In the genomic region with DNA sequence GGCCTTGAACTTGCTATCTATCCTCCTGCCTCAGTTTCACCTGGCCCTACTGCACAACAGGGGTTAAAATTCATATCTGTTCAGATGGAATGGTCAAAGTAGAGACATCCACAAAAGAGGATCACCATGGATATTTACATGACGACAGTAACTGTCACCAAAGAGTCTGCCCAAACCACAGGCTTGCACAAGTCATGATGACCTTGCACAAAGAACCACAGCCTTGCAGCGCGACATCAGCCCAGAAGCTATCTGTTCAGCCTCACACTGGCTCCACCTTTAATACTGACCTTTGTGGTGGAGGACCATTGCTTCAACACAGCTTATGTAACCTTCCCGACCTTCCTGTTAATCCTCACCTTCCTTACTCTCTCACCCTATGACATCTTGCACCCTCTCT, we compare ENCODE assay signal across 15 mouse cellular contexts. TPM values are rescaled to one million over a fixed set of nuclear protein-coding genes. Genes with fewer than 3 reads are reported as not detected.
DNase-seq lines count a peak whose midpoint lies in the region; ATAC-seq and TF ChIP-seq lines count a peak whose summit lies in the region.
"Had no signal": no experiment of that assay in that cellular context is flagged by ENCODE, and none has a peak within 500 bp of the region (broad histone marks: within the 10 kb centered on the region; RNA-seq: fewer than 3 reads in every experiment).

No protein-coding gene starts in this region.

- no peak for TF ChIP-seq POLR2A in liver, adult 2 months (IDR thresholded peaks at IDR 0.05; ENCODE audit: extremely low read depth, insufficient read depth, low read length)
- TF ChIP-seq POLR2A in small intestine, adult 2 months (IDR thresholded peaks at IDR 0.05; ENCODE audit: low read depth, low read length) = no peak

- no peak overlapping the region for H3K4me3 ChIP-seq in lung, postnatal 0 days (ENCODE audit: low read depth, low read length)
- no peak overlapping the region for H3K4me3 ChIP-seq in liver, adult 2 months (ENCODE audit: insufficient read depth, low read depth, low read length)
- H3K4me3 ChIP-seq in small intestine, adult 2 months (ENCODE audit: low read depth, low read length) = no peak overlapping the region
- H3K4me3 ChIP-seq in limb, embryonic 10.5 days = no peak overlapping the region
- H3K4me3 ChIP-seq: heart, adult 2 months had no signal

- TF ChIP-seq EP300 in lung, postnatal 0 days (IDR thresholded peaks at IDR 0.05) = no peak

- H3K27ac ChIP-seq in lung, postnatal 0 days (ENCODE audit: low read length) = no peak overlapping the region
- H3K27ac ChIP-seq in liver, adult 2 months (replicated peaks; ENCODE audit: insufficient read depth, low read depth, low read length) = no peak overlapping the region
- H3K27ac ChIP-seq in small intestine, adult 2 months (ENCODE audit: insufficient read depth, low read depth, low read length) = peak overlapping the region; percentile 40; the same call in 1 of the 2 replicates
- H3K27ac ChIP-seq in limb, embryonic 10.5 days = no peak overlapping the region
- H3K27ac ChIP-seq: heart, adult 2 months had no signal

- H3K4me2 ChIP-seq in lung, postnatal 0 days (replicated peaks; ENCODE audit: low read depth, low read length) = no peak overlapping the region

- no peaks in the 10 kb centered on the region for H3K79me2 ChIP-seq in liver, adult 2 months (ENCODE audit: control insufficient read depth, insufficient read depth, low read length)

- 64% methylated on average over 4 of the region's 4 CpGs for WGBS in lung, postnatal 0 days
- 35% methylated on average over 4 of the region's 4 CpGs for WGBS in liver, adult 2 months
- 57% methylated on average over 4 of the region's 4 CpGs for WGBS in small intestine, adult 2 months
- 82% methylated on average over 4 of the region's 4 CpGs for WGBS in limb, embryonic 10.5 days

- H3K9me3 ChIP-seq in lung, postnatal 0 days (ENCODE audit: low read length) = no peaks in the 10 kb centered on the region
- H3K9me3 ChIP-seq in limb, embryonic 10.5 days (replicated peaks) = no peaks in the 10 kb centered on the region

- peak; percentile 50 for ATAC-seq in lung, postnatal 0 days
- ATAC-seq in activated CD4-positive, CD25-positive, alpha-beta regulatory T cell, adult 4 months = no peak

- no peaks in the 10 kb centered on the region for H3K27me3 ChIP-seq in lung, postnatal 0 days (replicated peaks; ENCODE audit: insufficient read depth, low read length)
- no peaks in the 10 kb centered on the region for H3K27me3 ChIP-seq in liver, adult 2 months (ENCODE audit: control insufficient read depth, insufficient read depth, low read length)
- H3K27me3 ChIP-seq in small intestine, adult 2 months (ENCODE audit: control insufficient read depth, insufficient read depth, low read length) = no peaks in the 10 kb centered on the region
- no peaks in the 10 kb centered on the region for H3K27me3 ChIP-seq in limb, embryonic 10.5 days (ENCODE audit: low read depth, poor library complexity, severe bottlenecking)

- H3K9ac ChIP-seq in lung, postnatal 0 days (replicated peaks; ENCODE audit: low read depth) = no peak overlapping the region
- no peak overlapping the region for H3K9ac ChIP-seq in liver, adult 2 months (ENCODE audit: low read depth, low read length)

- no peak for TF ChIP-seq CTCF in lung, postnatal 0 days (IDR thresholded peaks at IDR 0.05)
- TF ChIP-seq CTCF in liver, adult 2 months (IDR thresholded peaks at IDR 0.05; ENCODE audit: low read depth, low read length) = no peak
- no peak for TF ChIP-seq CTCF in small intestine, adult 2 months (IDR thresholded peaks at IDR 0.05; ENCODE audit: extremely low read depth, insufficient read length, insufficient replicate concordance, low read depth, low read length)

- peak; percentile 59 for DNase-seq in lung, postnatal 0 days (ENCODE audit: low spot score)
- DNase-seq in lung, postnatal 14 days = no peak
- peak; percentile 30 for DNase-seq in liver, adult 2 months (ENCODE audit: extremely low read depth, low read depth, low spot score)
- DNase-seq in lung, postnatal 4 days = peak; percentile 62 to 67
- DNase-seq in cerebellum, postnatal 25 days = no peak
- DNase-seq in limb, embryonic 10.5 days (ENCODE audit: low spot score) = no peak
- DNase-seq: cerebellum, adult 18-20 months; heart, postnatal 36 days; kidney, postnatal 4 days; thymus, postnatal 25 days had no signal

- H3K36me3 ChIP-seq in lung, postnatal 0 days (ENCODE audit: insufficient read depth, low read length) = no peaks in the 10 kb centered on the region
- H3K36me3 ChIP-seq in liver, adult 2 months (ENCODE audit: control insufficient read depth, insufficient read depth, low read length) = no peaks in the 10 kb centered on the region
- H3K36me3 ChIP-seq in small intestine, adult 2 months (ENCODE audit: control insufficient read depth, insufficient read depth, low read length) = no peaks in the 10 kb centered on the region
- no peaks in the 10 kb centered on the region for H3K36me3 ChIP-seq in limb, embryonic 10.5 days

- no peaks in the 10 kb centered on the region for H3K4me1 ChIP-seq in lung, postnatal 0 days (ENCODE audit: insufficient read depth, low read depth, low read length)
- H3K4me1 ChIP-seq in liver, adult 2 months (ENCODE audit: control insufficient read depth, insufficient read depth, low read length) = no peaks in the 10 kb centered on the region
- H3K4me1 ChIP-seq in small intestine, adult 2 months (ENCODE audit: control insufficient read depth, insufficient read depth, insufficient read length, low read length) = no peaks in the 10 kb centered on the region
- no peaks in the 10 kb centered on the region for H3K4me1 ChIP-seq in limb, embryonic 10.5 days

RNA-seq across cellular contexts. Expression of gene Cd300a, which starts 17.7 kb away (rescaled TPM):
- 4.6 and 5.9 TPM in 2 replicates for polyA plus RNA-seq in lung, postnatal 0 days (2015; fragmentation: Nextera tagmentation; extraction: Ambion mirVana)
- total RNA-seq in liver, adult 2 months (2014; rRNA removed) = 3.0 and 3.6 TPM in 2 replicates
- 0.65 and 1.2 TPM in 2 replicates for polyA plus RNA-seq in liver, adult 2 months (2012; rRNA removed)
- polyA plus RNA-seq in small intestine, adult 2 months (2012; rRNA removed) = 0.76 and 0.91 TPM in 2 replicates
- polyA plus RNA-seq in activated CD4-positive, CD25-positive, alpha-beta regulatory T cell, adult 4 months (2017; shearing (Covaris generic)) = under 1 TPM in 1 of 2 experiments, not detected in 1; 0.12 TPM
- 0.49 and 0.67 TPM in 2 replicates for polyA plus RNA-seq in limb, embryonic 10.5 days (2016; fragmentation: Nextera tagmentation; extraction: Ambion mirVana)

RNA-seq across cellular contexts. Expression of gene Cd300lb, which starts 26.6 kb away (rescaled TPM):
- polyA plus RNA-seq in lung, postnatal 0 days (2015; fragmentation: Nextera tagmentation; extraction: Ambion mirVana) = 1.5 and 2.0 TPM in 2 replicates
- 1.0 and 1.2 TPM in 2 replicates for total RNA-seq in liver, adult 2 months (2014; rRNA removed)
- 0.35 and 0.46 TPM in 2 replicates for polyA plus RNA-seq in liver, adult 2 months (2012; rRNA removed)
- polyA plus RNA-seq in small intestine, adult 2 months (2012; rRNA removed) = 0.46 and 0.77 TPM in 2 replicates
- under 1 TPM in 1 of 2 experiments, not detected in 1; 0.32 TPM for polyA plus RNA-seq in activated CD4-positive, CD25-positive, alpha-beta regulatory T cell, adult 4 months (2017; shearing (Covaris generic))
- polyA plus RNA-seq in limb, embryonic 10.5 days (2016; fragmentation: Nextera tagmentation; extraction: Ambion mirVana) = not detected in 2 replicates
- total RNA-seq: left cerebral cortex, adult 8-10 months had no signal
- polyA plus RNA-seq: embryonic facial prominence, embryonic 11.5 days had no signal

RNA-seq across cellular contexts. Expression of gene Gprc5c, which starts 56.6 kb away (rescaled TPM):
- polyA plus RNA-seq in lung, postnatal 0 days (2015; fragmentation: Nextera tagmentation; extraction: Ambion mirVana) = 10.4 and 11.1 TPM in 2 replicates
- 51.4 and 66.2 TPM in 2 replicates for total RNA-seq in liver, adult 2 months (2014; rRNA removed)
- 87.6 and 93.9 TPM in 2 replicates for polyA plus RNA-seq in liver, adult 2 months (2012; rRNA removed)
- 4.4 TPM in 2 replicates for polyA plus RNA-seq in small intestine, adult 2 months (2012; rRNA removed)
- under 1 TPM in 1 of 2 experiments, not detected in 1; 0.15 TPM for polyA plus RNA-seq in activated CD4-positive, CD25-positive, alpha-beta regulatory T cell, adult 4 months (2017; shearing (Covaris generic))
- 40.7 and 50.1 TPM in 2 replicates for polyA plus RNA-seq in limb, embryonic 10.5 days (2016; fragmentation: Nextera tagmentation; extraction: Ambion mirVana)

Comparison
In these comparisons a context has a peak if more than half of its experiments do, and no peak if none do; other contexts are left out.
1. DNase-seq: peak in lung, postnatal 0 days (single experiment), liver, adult 2 months (single experiment) and lung, postnatal 4 days (2 of 2); none in lung, postnatal 14 days (single experiment), cerebellum, postnatal 25 days (0 of 2) and limb, embryonic 10.5 days (single experiment).